Mouse (Mus musculus) gastrocnemius, postnatal 4 days (tissue): ENCODE measurements at regions not wholly inside any gene's neighbourhood (a gene's known extent, or its start where the extent isn't known, plus 50 kb on each side); places are given as distances from the start of the nearest gene placed in this dataset.

Experiments used
- DNase-seq, 2 experiments: peaks; one replicate each; pipeline ENCODE4 v3.0.0; 2021 to 2022; ENCODE audit warnings: low spot score in 2 of 2, mixed read lengths in 2 of 2

- no peak for DNase-seq
Observed at GRCm38 (mm10) chr9:63087195-63087594, 61.6 kb downstream of the Skor1 start.

GRCm38 (mm10) chr9:63086671-63087070 is 62.1 kb downstream of the Skor1 start:
- DNase-seq, result no peak

GRCm38 (mm10) chr9:63082830-63083229 is 65.9 kb downstream of the Skor1 start:
- DNase-seq, result no peak

GRCm38 (mm10) chr9:63082311-63082710 is 66.5 kb downstream of the Skor1 start:
- DNase-seq, result no peak

- DNase-seq, result no peak
Observed at GRCm38 (mm10) chr9:63080406-63080805, 68.4 kb downstream of the Skor1 start.

GRCm38 (mm10) chr9:63075252-63075651 is 73.5 kb downstream of the Skor1 start:
- DNase-seq, result no peak

GRCm38 (mm10) chr9:63074803-63075202 is 74.0 kb downstream of the Skor1 start:
- DNase-seq, result no peak

- no peak for DNase-seq
Observed at GRCm38 (mm10) chr9:63074023-63074750, 74.6 kb downstream of the Skor1 start.

- DNase-seq, result no peak
Observed at GRCm38 (mm10) chr9:63071032-63071431, 77.7 kb downstream of the Skor1 start.

GRCm38 (mm10) chr9:63069919-63070318 is 78.8 kb downstream of the Skor1 start:
- DNase-seq, result no peak

- DNase-seq, result no peak
Observed at GRCm38 (mm10) chr9:63067054-63067406, 79.3 kb upstream of the Pias1 start.

GRCm38 (mm10) chr9:63066384-63067053 is 78.8 kb upstream of the Pias1 start:
- no peak for DNase-seq

- DNase-seq, result no peak
Observed at GRCm38 (mm10) chr9:63063525-63063924, 75.8 kb upstream of the Pias1 start.

- no peak for DNase-seq
Observed at GRCm38 (mm10) chr9:63060740-63061139, 73.0 kb upstream of the Pias1 start.

- peak; percentile 27 to 40 for DNase-seq
Observed at GRCm38 (mm10) chr9:63059234-63059842, 71.6 kb upstream of the Pias1 start.

- peak in 1 of 2 experiments; percentile 30 for DNase-seq
Observed at GRCm38 (mm10) chr9:63058506-63059233, 70.9 kb upstream of the Pias1 start.

GRCm38 (mm10) chr9:63056695-63057349 is 69.1 kb upstream of the Pias1 start:
- DNase-seq, result no peak

GRCm38 (mm10) chr9:63052181-63052580 is 64.5 kb upstream of the Pias1 start:
- no peak for DNase-seq

GRCm38 (mm10) chr9:63051631-63052030 is 63.9 kb upstream of the Pias1 start:
- no peak for DNase-seq

GRCm38 (mm10) chr9:63049290-63049689 is 61.6 kb upstream of the Pias1 start:
- no peak for DNase-seq

- no peak for DNase-seq
Observed at GRCm38 (mm10) chr9:63046981-63047380, 59.3 kb upstream of the Pias1 start.
